Mouse (Mus musculus): Measurements from ENCODE around the gene Pprc1.
A peak's percentile ranks its signal among the peaks of the same experiment; 100 is the strongest.

The Pprc1 gene

DNA sequence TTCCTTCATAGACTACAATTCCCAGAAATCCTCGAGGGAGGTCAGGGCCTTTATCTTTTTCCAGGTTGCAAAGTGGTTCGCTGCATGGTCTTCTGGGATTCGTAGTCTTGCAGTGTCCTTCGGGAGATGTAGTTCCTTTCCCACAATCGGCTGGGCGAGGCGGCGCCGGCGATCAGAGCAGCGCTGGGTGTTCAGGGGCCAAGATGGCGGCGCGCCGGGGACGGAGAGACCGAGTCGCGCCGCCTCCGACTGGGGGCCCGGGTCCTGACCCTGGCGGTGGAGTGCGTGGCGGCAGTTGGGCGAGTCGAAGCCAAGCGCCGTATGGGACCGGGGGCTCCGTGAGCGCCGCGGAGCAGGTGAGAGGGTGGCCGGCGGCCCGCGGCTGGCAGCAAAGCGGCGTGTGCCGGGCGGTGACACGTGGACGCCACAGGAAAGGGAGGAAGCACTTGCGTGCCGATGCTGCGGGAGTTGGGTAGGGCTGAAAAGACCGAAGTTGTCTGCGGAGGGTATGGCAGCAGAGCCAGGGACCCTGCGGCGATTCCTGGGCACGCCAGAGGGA, 11.8 kb downstream of the Pprc1 start:
- peak; percentile 87 to 89 for DNase-seq (ENCODE audit: low spot score in 2 of 2)

DNA sequence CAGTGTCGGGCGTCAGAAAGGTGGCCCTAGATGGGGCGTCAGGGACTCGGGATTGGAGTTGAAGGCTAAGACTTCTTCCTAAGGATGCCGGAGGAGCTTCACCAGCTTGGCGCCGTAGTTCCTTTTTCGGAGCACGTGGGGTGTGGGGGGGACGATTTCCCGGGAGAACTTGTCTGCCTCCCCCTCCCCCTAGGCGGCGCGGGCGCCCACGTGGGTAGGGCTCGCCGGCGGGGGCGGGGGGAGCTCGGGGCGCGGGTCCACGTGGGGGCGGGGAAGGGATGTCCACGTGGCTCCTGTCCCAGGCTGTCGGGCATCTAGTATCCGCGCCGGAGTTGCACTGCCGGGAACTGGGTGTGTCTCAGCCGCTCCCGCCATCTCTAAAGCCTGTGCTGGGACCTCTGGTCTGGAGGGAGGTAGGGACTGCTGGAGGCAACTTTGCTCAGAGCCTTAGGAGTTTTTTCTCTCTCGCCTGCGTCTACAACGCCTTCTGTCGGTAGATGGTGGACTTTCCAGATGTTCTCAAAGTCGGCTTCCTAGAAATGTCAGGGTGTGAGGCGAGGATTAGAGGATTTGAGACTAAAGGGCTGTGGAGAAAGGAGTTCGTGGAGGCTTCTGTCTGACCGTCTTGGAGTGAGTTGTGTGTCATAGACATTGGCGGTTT, 12.4 kb downstream of the Pprc1 start:
- DNase-seq (ENCODE audit: low spot score in 2 of 2), result peak in 1 of 2 experiments; percentile 66

DNA sequence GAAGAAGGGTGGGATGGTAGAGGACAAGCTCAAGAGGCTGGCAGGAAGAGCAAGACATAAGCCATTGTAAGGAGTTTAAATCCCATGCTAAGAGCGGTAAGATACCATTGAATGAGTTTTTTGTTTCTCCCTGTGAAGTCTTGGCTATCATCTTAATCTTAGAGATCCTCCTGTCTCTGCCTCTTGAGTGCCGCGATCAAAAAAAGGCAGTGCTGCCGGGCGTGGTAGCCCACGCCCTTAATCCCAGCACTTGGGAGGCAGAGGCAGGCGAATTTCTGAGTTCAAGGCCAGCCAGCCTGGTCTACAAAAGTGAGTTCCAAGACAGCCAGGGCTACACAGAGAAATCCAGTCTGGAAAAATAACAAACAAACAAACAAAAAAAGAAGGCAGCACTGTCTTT, 13.8 kb downstream of the Pprc1 start:
- DNase-seq (ENCODE audit: low spot score in 2 of 2), result no peak

DNA sequence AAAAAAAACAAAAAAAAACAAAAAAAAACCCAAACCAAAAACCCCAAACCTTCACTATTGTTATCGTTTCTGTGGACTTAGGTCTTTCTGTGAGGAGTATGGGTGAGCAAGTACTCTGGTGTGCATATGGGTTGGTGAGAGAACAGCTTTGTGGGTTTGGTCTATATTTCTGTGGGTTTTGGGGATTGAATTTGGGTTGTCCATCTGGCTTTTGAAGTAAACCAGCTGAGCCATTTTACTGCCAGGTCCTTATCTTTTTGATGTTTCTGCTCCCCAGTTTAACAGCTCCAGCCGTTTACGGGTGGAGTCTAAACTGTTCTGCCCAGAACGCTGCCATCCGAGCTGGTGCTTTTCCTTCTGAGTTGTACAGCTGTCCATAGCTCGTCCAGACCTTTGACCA, 16.2 kb downstream of the Pprc1 start:
- no peak for DNase-seq (ENCODE audit: low spot score in 2 of 2)

DNA sequence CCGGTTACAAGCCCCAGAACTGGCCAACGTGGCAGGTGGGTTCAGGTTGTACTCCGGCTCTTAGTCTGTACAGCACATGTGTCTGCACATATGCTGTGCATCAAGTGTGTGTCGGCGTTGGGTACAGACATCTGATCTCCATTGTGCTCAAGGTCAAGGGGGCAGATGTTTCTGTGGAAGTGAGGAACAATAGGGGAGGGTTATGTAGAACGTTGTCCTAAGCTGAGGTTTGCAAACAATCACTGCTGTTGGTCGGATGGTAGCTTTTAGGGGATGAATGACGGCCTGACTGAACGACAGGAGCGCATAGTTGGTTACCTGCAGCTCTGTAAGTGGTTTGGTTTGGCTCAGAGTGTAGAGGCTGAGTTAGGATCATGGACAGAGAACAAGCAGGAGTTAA, 23.4 kb downstream of the Pprc1 start:
- DNase-seq (ENCODE audit: low spot score in 2 of 2), result no peak

DNA sequence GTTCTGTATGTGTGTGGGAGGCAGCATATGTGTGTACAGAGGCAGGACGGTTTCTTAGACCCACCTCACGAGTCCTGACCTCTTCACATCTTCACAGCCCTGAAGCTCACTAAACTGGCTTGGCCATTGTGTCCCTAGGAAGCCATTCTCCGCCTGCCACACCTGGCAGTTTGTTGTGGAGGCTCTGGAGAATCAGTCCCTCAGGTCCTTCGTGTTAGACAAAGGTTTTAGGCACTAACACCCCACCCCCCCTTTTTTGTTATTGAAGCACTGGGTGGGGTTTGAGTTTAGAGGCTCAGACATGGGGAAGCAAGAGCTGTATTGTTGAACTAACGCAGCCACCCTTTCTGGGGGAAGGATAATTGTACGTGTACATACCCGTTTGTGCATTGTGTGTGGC, 28.6 kb downstream of the Pprc1 start:
- no peak for DNase-seq (ENCODE audit: low spot score in 2 of 2)

DNA sequence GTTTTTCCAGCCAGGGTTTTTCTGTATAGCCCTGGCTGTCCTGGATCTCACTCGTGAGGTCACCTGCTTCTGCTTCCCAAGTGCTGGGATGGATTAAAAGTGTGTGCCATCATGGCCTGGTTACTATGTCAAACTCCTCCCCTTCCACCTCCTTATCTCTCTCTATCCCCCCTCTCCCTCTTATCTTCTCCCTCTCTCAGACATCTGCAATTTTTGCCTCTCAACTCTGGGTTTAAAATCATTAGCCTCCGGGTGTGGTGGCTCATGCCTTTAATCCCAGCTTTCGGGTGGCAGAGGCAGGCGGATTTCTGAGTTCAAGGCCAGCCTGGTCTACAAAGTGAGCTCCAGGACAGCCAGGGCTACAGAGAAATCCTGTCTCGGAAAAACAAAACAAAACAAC, 29.6 kb downstream of the Pprc1 start:
- DNase-seq (ENCODE audit: low spot score in 2 of 2), result no peak

DNA sequence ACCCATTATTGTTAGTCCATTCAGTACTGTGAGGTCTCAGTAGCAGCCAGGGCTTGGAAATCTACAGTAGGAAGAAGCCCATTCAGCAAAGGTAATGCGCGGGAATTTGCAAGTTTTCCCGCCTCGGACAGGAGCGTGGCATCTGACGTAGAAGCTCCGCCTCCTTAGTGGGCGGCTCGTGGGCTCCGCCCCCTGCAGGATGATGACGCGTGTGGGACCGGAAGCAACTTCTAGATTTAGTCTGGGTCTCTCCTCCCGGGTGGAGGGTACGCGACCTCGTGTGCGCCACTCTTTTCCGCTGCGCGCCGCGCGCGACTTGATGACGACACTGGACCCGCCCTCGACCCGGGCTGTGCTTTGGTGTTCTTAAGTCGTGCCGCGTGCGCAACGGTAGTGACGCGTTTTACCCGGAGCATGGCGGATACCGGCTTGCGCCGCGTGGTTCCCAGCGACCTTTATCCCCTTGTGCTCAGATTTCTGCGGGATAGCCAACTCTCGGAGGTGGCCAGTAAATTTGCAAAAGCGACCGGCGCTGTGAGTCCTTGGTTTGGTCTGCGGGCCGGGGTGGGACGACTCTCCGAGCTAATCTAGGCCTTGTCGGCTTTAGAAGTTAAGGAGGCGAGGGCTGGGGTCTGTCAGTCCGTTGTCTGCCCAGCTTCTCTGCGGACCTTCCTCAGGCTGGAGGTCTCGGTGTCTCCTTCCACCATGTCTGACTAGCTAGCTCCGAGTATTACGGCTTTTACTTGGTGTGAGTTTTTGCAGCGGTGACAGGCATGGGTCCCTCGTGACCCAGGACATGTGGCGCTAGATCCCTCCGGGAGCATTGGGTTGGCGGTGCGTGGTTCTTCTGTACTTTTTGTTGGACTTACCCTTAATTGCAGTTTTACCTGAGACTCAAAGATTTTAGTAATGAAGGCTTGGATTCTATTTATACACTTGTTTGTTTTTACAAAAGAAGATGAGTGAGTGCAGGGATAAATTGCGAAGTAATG, 31.2 kb downstream of the Pprc1 start, which contains the start of gene Nolc1:
TSS of gene Nolc1 (plus strand) at position 248 of the 992 bp plus-strand sequence.
- peak; percentile 99 for DNase-seq (ENCODE audit: low spot score in 2 of 2)

DNA sequence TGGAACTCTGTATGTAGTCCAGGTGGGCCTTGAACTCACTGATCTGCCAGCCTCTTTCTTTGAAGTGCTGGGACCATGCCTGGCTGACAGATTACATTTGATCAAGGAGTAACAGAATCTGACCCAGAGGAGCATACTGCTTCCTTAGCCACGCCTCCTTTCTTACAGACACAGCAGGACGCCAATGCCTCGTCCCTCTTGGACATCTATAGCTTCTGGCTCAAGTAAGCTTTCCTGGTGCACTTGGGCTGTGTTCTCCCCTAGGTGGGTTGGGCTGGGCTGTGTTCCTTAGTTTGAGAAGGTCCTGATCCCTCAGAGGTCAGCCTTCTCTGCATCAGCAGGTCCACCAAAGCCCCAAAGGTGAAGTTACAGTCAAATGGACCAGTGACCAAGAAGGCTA, 33.8 kb downstream of the Pprc1 start:
- no peak for DNase-seq (ENCODE audit: low spot score in 2 of 2)

DNA sequence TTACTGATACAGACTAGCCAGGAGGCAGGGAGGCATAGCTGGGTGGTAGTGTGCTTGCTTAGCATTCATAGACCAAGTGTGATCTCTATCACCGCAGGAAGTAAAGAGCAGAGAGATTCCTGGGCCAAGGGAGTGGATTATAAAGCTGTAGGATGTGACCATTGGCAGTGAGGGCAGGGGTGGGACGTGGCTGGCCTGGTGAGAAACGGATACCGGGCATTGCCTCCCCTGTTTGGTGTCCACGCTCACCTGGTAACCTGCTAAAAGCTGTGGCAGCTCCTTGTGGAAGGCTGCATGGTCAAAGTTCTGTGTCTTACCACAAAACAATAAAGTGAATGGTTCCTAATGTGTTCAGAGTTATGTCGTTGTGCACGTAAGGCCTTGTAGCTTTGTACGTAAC, 40.5 kb downstream of the Pprc1 start:
- no peak for DNase-seq (ENCODE audit: low spot score in 2 of 2)

DNA sequence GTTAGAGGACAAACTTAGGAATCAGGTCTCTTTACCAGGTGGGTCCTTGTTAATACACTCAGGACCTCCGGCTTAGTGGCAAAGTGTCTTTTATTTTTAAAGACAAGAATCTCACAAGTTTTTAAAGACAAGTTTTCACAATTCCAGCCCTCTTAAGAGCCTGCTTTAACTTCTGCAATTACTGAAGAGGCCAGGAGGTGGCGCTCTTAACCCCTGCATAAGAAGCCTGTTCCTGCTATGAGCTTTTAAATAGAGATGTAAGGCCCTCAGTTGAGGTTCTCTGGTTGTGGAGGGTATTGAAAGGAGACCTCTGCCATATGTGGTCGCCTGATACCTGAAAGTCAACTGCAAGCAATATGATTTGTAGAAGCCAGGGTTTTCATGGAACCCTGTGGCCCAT, 41.7 kb downstream of the Pprc1 start:
- peak in 1 of 2 experiments; percentile 51 for DNase-seq (ENCODE audit: low spot score in 2 of 2)

DNA sequence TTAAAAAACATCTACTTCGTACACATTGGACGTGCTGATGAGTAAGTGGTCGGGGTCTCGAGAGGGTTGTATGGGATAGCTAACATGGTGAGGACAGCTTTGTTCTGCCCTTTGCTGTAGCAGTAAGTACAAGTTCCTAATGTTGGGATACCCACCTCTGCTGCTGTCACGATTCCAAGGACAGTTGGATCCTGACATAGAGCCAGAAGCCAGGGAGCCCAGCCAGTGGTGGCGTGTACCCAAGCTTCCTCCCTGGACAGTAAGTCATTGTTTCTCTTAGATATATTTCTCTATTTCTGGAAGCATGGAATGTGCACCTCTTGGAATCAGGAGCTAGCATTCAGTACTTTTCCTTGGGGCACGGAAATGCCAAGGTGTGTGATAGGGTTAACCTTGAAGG, 43.2 kb downstream of the Pprc1 start:
- no peak for DNase-seq (ENCODE audit: low spot score in 2 of 2)

DNA sequence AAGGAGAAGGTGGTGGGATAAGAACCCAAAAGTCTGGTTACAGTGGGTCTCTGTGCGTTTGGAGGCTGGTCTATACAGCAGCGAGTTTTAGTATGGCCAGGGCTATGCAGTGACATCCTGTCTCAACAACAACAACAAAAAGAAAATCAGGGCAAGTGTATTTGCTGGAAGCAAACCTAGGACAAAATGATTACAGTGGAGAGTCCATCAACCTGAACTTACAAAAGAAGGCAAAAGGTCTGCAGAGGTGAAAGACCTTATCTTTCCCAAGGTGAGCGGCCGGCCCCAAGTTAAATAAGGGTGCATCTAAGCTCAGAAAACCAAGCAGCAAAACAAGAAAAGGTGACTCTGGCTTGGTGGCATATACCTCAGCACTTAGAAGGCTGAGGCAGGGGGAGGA, 47.0 kb downstream of the Pprc1 start:
- no peak for DNase-seq (ENCODE audit: low spot score in 2 of 2)

DNA sequence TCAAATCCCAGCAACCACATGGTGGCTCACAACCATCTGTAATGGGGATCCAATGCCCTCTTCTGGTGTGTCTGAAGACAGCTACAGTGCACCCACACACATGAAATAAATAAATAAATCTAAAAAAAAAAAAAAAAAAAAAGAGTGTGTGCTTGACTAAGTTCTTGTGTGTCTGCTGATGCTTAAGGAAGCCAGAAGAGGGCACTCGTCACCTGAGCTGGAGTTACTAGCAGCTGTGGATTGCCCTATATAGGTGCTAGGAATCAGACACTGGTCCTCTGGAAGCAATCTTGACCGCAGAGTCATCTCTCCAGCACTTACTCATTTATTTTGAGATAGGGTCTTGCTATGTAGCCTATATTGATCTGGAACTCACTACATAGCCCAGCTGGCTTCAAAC, 49.5 kb downstream of the Pprc1 start:
- no peak for DNase-seq (ENCODE audit: low spot score in 2 of 2)

DNA sequence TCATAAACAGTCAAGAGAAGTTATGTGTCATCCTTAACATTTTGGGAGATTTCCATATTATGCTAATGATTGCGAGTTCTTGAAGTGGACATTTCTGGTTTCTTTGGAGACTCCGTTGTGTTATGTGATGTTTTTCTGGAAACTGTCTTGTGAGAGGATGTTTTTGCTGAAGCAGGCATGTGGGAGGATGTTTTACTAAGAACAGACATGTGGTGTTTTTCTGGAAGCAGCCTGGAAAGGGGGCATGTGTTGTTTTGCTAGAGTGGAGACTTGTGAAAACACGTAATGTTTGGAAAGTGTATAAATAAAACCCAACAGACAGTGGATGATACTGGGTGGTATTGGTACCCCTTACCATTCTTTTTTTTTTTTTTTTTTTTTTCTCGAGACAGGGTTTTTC, 50.6 kb downstream of the Pprc1 start:
- no peak for DNase-seq (ENCODE audit: low spot score in 2 of 2)

DNA sequence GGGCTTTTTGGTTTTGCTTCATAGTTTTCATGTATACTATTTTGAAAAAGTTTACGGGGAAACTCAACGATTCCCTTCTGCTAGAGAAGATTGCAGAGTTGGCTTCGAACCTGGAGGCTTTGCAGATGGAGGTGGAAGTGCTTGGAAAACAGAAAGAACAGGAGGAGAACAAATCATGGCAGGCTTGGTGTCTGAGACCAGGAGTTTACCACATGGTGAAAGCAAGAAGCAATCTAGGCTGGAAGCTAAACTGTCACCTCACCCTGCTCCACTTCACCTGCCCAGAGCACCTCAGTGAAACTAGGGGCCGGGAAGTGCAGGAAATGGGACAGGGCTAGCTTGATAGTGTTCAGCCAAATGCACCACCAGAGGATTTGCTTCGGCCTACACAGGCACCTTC, 51.7 kb downstream of the Pprc1 start:
- DNase-seq (ENCODE audit: low spot score in 2 of 2), result no peak

DNA sequence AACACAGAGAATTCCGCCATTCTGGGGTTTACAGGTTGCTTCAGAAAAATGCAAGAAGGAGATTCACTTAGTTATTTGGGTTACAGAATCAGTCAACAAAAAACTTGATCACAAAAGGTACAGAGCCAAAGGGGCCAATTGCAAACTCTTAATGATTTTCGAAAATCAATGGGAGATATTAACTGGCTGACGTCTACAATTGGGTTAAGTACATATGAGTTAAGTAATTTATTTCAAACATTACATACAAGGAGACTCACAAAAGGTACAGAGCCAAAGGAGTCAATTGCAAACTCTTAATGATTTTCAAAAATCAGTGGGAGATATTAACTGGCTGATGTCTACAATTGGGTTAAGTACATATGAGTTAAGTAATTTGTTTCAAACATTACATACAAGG, 54.9 kb downstream of the Pprc1 start:
- no peak for DNase-seq (ENCODE audit: low spot score in 2 of 2)

DNA sequence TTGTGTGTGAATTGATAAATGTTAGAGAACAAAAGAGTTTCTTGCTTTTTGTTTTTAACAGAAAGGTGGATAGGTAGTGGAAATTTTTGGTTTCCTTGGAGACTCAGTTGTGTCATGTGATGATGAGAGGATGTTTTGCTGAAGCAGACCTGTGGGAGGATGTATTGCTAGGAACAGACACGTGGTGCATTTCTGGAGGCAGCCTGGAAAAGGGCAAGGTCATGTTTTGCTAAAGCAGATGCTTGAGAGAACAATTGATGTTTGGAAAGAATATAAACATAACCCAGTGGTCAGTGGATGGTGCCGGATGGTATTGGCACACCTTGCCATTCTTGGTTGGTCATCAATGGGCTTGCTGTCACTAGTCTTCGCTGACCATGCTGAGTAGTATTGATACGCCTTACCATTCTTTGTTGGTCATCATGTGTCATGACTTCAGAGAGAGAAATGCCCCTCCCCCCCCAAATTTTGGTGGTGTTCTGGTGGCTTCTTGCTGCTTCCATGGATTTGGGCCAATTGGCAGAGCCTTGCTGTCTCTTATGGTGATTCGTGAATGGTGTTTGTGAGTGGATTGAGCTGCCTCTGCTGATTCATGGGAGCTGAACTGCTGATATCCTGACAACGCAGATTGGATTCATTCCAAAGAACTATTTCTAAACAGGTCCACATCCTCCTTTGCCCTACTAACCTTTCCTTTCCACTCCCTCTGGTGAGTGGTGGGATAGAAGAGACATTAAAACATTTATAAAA, 58.9 kb downstream of the Pprc1 start:
- no peak for DNase-seq (ENCODE audit: low spot score in 2 of 2)

DNA sequence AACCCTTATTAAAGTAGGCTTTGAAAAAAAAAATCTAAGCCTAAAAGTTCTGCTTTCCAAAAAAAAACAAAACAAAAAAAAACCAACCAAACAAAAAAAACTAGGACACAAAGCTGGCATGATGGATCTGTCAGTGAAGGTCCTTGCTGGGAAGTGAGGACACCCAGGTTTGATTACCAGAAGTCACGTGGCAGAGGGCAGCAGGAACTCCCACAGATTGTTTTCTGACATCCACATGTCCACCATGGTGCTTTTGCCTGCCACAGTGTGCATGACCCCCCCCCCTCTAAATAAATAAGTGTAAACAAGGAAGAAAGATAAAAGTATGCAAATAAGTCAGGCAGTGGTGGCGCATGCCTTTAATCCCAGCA, 59.5 kb downstream of the Pprc1 start:
- no peak for DNase-seq (ENCODE audit: low spot score in 2 of 2)

DNA sequence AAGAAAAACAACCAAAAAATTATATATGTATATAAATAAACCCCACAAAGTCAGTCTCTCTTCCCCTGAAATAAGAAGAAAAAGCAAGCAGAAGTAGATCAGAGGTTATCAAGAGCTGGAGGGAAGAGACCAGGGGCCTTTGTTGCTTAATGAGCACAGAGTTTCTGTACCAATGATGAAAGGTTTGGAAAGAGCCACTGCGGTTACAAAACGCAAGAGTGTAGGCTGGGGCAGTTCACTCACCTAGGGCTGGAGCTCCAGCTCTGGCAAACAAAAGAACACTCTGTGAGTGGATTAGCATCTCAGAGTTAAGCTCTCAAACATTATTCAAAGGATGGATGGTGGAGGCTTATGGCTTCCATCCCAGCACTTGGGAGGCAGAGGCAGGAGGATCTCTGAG, 65.5 kb downstream of the Pprc1 start:
- DNase-seq (ENCODE audit: low spot score in 2 of 2), result no peak

DNA sequence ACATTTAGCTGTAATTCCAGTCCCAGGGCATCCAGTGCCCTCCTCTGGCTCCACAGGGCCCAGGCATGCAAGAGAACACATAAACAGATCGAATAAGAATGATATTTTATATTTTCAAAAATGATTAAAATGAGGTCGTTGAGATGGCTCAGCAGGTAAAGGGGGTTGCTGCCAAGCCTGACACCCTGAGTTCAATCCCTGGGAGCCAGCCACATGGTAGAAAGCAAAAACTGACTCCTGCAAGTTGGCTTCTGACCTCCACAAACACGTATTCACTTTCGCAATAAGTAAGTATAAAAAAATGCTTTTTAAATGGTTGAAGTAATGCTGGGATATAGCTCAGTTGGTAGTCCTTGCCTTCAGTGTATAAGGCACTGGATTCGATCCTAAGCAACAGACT, 66.1 kb downstream of the Pprc1 start:
- DNase-seq (ENCODE audit: low spot score in 2 of 2), result no peak

DNA sequence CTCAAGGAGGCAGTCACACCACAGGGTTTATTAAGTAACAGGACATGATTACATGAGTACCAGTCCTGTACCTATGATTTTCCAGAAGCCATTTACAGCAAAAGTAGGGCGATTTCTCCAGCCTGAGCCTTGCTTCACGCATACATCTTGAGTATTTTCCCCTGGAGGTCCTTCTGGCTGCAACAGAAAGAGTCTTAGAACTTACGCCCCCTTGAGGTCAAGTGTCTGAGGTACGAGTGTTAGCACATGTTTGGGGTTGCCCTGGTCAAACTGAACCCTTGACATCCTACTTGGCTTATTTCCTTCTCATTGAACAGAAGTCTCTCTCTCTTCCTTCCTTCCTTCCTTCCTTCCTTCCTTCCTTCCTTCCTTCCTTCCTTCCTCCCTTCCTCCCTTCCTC, 69.9 kb downstream of the Pprc1 start:
- no peak for DNase-seq (ENCODE audit: low spot score in 2 of 2)

All from frontal cortex, postnatal 14 days (tissue).